Mouse (Mus musculus) 416B (cell line): ENCODE data around the gene Crtap.

ENCODE experiments used
- DNase-seq: peaks from one replicate; pipeline ENCODE4 v3.0.0; 2011; ENCODE audit warnings: low read depth

Crtap gene

DNA sequence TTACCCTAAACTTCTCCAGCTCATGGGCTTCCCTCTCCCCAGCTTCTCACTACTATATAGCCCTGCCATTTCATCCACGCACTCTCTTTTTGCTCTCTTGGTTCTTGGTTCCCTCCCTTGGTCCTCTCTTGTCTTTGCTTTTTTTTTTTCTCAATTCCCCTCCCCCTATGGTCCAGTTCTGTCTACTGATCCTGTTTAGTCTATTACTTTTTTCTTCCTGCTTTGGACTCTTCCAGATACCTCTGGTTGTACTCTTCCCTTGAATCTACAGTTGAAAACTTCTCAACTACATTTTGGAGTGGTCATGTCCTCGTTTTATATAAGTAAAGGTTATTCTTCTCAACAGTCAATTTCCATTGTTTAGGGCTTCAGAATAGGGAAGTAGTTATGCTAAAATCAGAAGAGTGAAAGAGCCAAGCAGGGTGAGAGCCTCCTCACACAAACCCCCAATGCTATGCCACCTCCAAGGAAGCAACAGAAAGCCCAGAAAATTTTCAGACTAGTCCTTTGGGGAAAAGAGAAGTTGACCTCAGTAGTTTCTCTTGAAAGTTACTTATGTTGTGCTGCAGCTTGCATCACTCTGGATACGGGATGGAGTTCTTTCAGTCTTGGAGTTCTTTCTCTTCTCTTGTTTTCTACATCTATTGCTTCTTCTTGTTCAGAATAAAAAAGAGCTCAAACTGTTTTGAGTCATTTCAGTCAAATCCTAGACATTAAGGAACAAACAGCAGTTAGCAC is 64.3 kb downstream of the Crtap start:
- DNase-seq, result no peak
